16 mouse cellular contexts compared by ENCODE assay signal in genomic region chr15:97469684-97470344, GRCm38 (mm10).
A peak's percentile ranks its signal among the peaks of the same experiment; 100 is the strongest.
DNase-seq lines count a peak whose midpoint lies in the region; ATAC-seq lines count a peak whose summit lies in the region.
"Had no signal": no experiment of that assay in that cellular context is flagged by ENCODE, and none has a peak within 500 bp of the region (broad histone marks: within the 10 kb centered on the region; RNA-seq: fewer than 3 reads in every experiment).

No protein-coding gene starts in this region.

- no peak overlapping the region for H3K4me3 ChIP-seq in brown adipose tissue, adult 24 weeks (ENCODE audit: insufficient read depth, low read depth, low read length)
- H3K4me3 ChIP-seq in forebrain, embryonic 15.5 days, result no peak overlapping the region
- H3K4me3 ChIP-seq: erythroblast, embryonic 14.5 days; liver, embryonic 13.5 days; neural tube, embryonic 15.5 days had no signal

- WGBS in forebrain, embryonic 15.5 days, result 81% methylated on average over 19 of the region's 19 CpGs

- peak; percentile 82 for ATAC-seq in neutrophil, adult 5-6 weeks (ENCODE audit: extremely low read depth, insufficient number of reproducible peaks, low FRiP score, poor library complexity, severe bottlenecking)
- no peak for ATAC-seq in forebrain, embryonic 15.5 days (replicated peaks)
- ATAC-seq: midbrain, embryonic 16.5 days had no signal

- H3K9ac ChIP-seq in forebrain, embryonic 15.5 days (replicated peaks), result no peak overlapping the region
- H3K9ac ChIP-seq: liver, embryonic 13.5 days; neural tube, embryonic 15.5 days had no signal

- DNase-seq in thymus, postnatal 0 days (ENCODE audit: low spot score), result peak; percentile 45
- no peak for DNase-seq in thymus, adult 18-20 months
- DNase-seq in adrenal gland, postnatal 4 days (ENCODE audit: low spot score in 2 of 2), result no peak
- DNase-seq in left cerebral cortex, adult 18-20 months (ENCODE audit: low spot score in 2 of 2), result no peak
- DNase-seq: cerebellum, adult 9-10 months; kidney, postnatal 36 days; liver, embryonic 13.5 days; lung, postnatal 10 days; right cerebral cortex, postnatal 25 days had no signal

- no peaks in the 10 kb centered on the region for H3K36me3 ChIP-seq in forebrain, embryonic 15.5 days
- H3K36me3 ChIP-seq: G1E; liver, embryonic 13.5 days; neural tube, embryonic 15.5 days had no signal

- H3K4me1 ChIP-seq in brown adipose tissue, adult 24 weeks (ENCODE audit: control insufficient read depth, insufficient read depth, insufficient read length, low read length), result peaks cover 19% of the 10 kb centered on the region
- no peaks in the 10 kb centered on the region for H3K4me1 ChIP-seq in forebrain, embryonic 15.5 days
- H3K4me1 ChIP-seq: neural tube, embryonic 15.5 days had no signal

- H3K27me3 ChIP-seq in forebrain, embryonic 15.5 days, result no peaks in the 10 kb centered on the region
- H3K27me3 ChIP-seq: liver, embryonic 13.5 days; neural tube, embryonic 15.5 days had no signal

- peak overlapping the region; percentile 29; the same call in 1 of the 2 replicates for H3K27ac ChIP-seq in brown adipose tissue, adult 24 weeks (replicated peaks; ENCODE audit: low read depth, low read length)
- no peak overlapping the region for H3K27ac ChIP-seq in forebrain, embryonic 15.5 days (replicated peaks)
- H3K27ac ChIP-seq: liver, embryonic 13.5 days; neural tube, embryonic 15.5 days had no signal

- H3K9me3 ChIP-seq in forebrain, embryonic 15.5 days, result no peaks in the 10 kb centered on the region
- H3K9me3 ChIP-seq: liver, embryonic 13.5 days; neural tube, embryonic 15.5 days had no signal

- H3K4me2 ChIP-seq in forebrain, embryonic 15.5 days (replicated peaks), result no peak overlapping the region
- H3K4me2 ChIP-seq: liver, embryonic 13.5 days; neural tube, embryonic 15.5 days had no signal
